Mouse (Mus musculus) spleen, adult 2 months (tissue): ENCODE results near the gene Hspa5. TPM values are rescaled to one million over a fixed set of nuclear protein-coding genes. Genes with fewer than 3 reads are reported as not detected.
A peak's percentile ranks its signal among the peaks of the same experiment; 100 is the strongest.
"Not testable (repeated sequence)": the region's sequence is repeated elsewhere in the genome, so short reads cannot be mapped to it uniquely, and the experiment has no call there.

Source experiments
- DNase-seq, 2 experiments: peaks; one replicate each; pipeline versions ENCODE4 v3.0.0 to v3.0.0-alpha.2; 2012 to 2021; ENCODE audit warnings: low spot score in 2 of 2, low read depth in 1 of 2
- H3K27ac ChIP-seq: fragments of 200-500 bp; 2 replicates; pipeline ENCODE4 v1.5.1; 2012; ENCODE audit warnings: low read length, inconsistent platforms; ENCODE audit not compliant: insufficient read depth
- H3K27me3 ChIP-seq: fragments of 200-500 bp; 2 replicates; pipeline ENCODE4 v1.6.1; 2012; ENCODE audit warnings: mild to moderate bottlenecking, moderate library complexity, low read length, inconsistent platforms; ENCODE audit not compliant: control insufficient read depth, insufficient read depth
- H3K36me3 ChIP-seq: fragments of 200-500 bp; 2 replicates; pipeline ENCODE4 v1.6.1; 2012; ENCODE audit warnings: mild to moderate bottlenecking, low read length, inconsistent platforms; ENCODE audit not compliant: control insufficient read depth, insufficient read depth
- H3K4me1 ChIP-seq: fragments of 200-500 bp; 2 replicates; pipeline ENCODE4 v1.6.1; 2011; ENCODE audit warnings: inconsistent platforms; ENCODE audit not compliant: control insufficient read depth, insufficient read depth, insufficient read length
- H3K4me3 ChIP-seq: fragments of 200-500 bp; 2 replicates; pipeline ENCODE4 v1.5.1; 2011; ENCODE audit warnings: mild to moderate bottlenecking, inconsistent platforms; ENCODE audit not compliant: insufficient read depth, insufficient read length; ENCODE audit errors: extremely low read depth
- CTCF ChIP-seq: fragments of 200-500 bp; IDR thresholded peaks from 2 replicates; pipeline ENCODE4 v1.5.1; 2011; ENCODE audit warnings: mild to moderate bottlenecking, inconsistent platforms; ENCODE audit not compliant: insufficient read depth, insufficient read length, insufficient replicate concordance; ENCODE audit errors: extremely low read depth
- POLR2A ChIP-seq: fragments of 200-500 bp; IDR thresholded peaks from 2 replicates; pipeline ENCODE4 v1.6.1; 2011; ENCODE audit warnings: low read depth, low read length, inconsistent platforms
- WGBS: fragments of 180-500 bp; shearing (Covaris S2); methylation state at CpG from one replicate; pipeline ENCODE4 v1.1.7; 2018; 5-methylcytosine and 5-hydroxymethylcytosine counted together
- polyA plus RNA-seq: library from polyadenylated mRNA; depleted of rRNA; stranded (reverse); fragments of >200 nt; gene quantifications from 2 replicates; pipeline ENCODE4 v1.2.3, GENCODE M21; 2012

Gene Hspa5
- polyA plus RNA-seq, 1 experiment = 723 TPM

DNA sequence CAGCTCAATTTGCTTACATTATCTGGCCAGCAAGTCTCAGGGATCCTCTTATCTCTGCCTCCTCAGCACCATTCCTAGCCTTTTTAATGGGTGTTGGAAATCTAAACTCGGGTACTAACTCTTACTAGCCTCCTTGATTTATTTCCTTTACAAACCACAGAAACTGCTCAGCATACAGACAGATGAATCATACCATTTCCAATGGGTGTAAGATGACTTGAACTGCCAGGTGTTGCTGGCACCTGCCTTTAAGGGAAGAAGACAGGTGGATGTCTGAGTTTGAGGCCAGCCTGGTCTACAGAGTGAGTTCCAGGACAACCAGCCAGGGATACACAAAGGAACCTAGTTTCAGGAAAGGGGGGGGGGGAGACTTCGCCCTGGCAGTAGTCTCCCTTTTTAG, 36.3 kb downstream of the Hspa5 start:
- TF ChIP-seq CTCF = no peak
- no peak for TF ChIP-seq POLR2A
- peaks cover 2% of the 10 kb centered on the region; the same call in 1 of the 2 replicates for H3K4me1 ChIP-seq
- no peak for DNase-seq
- WGBS = 53% methylated on average over 2 of the region's 2 CpGs
- H3K27ac ChIP-seq = no peak overlapping the region
- peaks cover 25% of the 10 kb centered on the region for H3K36me3 ChIP-seq
- H3K4me3 ChIP-seq = no peak overlapping the region
- H3K27me3 ChIP-seq = no peaks in the 10 kb centered on the region

DNA sequence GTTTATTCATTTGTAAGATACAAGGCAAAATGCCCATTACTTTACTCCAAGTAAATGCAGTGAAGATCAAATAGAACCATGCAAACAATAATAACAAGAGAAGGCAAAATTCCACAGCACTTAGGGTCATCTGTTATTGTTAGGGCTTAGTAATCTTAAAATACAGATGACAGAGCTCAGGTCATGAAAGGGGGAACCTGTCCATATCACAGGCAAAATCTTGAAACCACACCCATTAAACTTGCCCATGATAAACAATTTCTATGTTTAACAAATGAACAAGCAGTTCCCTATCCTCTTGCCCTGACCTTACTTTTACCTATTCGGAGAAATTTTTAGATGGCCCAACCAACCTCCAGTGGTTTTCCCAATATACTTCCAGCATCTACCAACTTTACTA, 37.8 kb downstream of the Hspa5 start:
- WGBS = 86% methylated on average over 1 of the region's 1 CpGs
- no peak for DNase-seq
- Histone ChIP-seq H3K27ac (no peak overlapping the region), H3K4me1 (peaks cover 2% of the 10 kb centered on the region; the same call in 1 of the 2 replicates), H3K27me3 (no peaks in the 10 kb centered on the region), H3K36me3 (peaks cover 33% of the 10 kb centered on the region), H3K4me3 (no peak overlapping the region)
- no peak for TF ChIP-seq POLR2A
- TF ChIP-seq CTCF = no peak

DNA sequence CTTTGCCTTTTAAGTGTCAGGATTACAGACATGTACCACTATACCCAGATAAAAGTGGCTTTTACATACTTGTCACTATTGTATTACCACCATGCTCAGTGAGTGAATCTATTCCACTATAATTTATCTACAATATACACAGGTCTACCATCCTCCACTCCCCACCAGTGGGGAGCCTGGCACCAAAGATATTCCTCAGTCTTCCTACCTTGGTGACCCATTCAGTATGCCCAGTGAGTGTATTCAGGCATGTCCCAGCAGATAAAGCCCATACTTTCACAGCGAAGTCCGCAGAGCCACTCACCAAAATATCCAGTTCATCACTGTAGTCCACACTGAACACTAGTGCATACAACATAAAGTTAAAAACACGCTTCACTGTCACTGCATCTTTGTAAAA, 39.0 kb downstream of the Hspa5 start:
- no peak for TF ChIP-seq POLR2A
- no peak for TF ChIP-seq CTCF
- Histone ChIP-seq H3K36me3 (peaks cover 28% of the 10 kb centered on the region), H3K27ac (no peak overlapping the region), H3K27me3 (no peaks in the 10 kb centered on the region), H3K4me3 (no peak overlapping the region), H3K4me1 (peaks cover 2% of the 10 kb centered on the region; the same call in 1 of the 2 replicates)
- DNase-seq = no peak
- WGBS = 90% methylated on average over 3 of the region's 3 CpGs

DNA sequence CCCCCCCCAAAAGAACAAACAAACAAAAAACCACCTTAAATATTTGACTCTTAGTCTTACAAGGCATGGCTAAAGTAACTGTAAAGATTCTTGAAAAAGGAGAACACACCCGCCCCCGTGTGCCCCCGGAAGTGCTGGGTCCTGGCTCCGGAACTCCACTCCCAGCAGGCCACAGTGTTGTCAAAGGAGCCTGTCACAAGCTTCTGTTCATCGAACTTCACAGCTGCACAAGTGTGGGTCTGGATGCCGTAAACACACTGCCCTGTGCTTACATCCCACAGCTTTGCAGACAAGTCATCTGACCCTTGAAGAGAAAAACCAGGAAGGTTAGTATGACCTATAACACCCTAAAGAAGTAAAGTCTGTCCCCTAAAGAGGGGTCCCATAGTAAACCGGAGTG, 40.9 kb downstream of the Hspa5 start:
- H3K4me1 ChIP-seq = no peaks in the 10 kb centered on the region; the same call in 1 of the 2 replicates
- no peak overlapping the region for H3K4me3 ChIP-seq
- H3K27ac ChIP-seq = no peak overlapping the region
- WGBS = 75% methylated on average over 7 of the region's 7 CpGs
- H3K27me3 ChIP-seq = no peaks in the 10 kb centered on the region
- DNase-seq = no peak
- TF ChIP-seq POLR2A (no peak), CTCF (no peak)
- H3K36me3 ChIP-seq = peaks cover 30% of the 10 kb centered on the region

DNA sequence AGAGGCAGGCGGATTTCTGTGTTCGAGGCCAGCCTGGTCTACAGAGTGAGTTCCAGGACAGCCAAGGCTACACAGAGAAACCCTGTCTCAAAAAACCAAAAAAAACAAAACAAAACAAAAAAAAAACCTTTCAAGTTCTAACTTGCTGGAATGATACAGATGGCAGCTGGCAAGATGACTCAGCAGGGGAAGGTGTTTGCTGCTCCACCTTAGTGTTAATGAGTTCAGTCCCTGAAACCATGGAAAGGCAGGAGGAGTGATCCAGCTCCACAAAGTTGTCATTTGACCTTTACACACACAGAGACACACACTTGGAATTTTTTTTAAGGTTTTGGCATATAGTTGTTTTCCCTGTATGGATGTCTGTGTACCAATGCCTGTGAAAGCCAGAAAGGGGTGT, 44.1 kb downstream of the Hspa5 start:
- H3K4me3 ChIP-seq, H3K27ac ChIP-seq, DNase-seq, H3K4me1 ChIP-seq, H3K27me3 ChIP-seq: not testable (repeated sequence)
- 93% methylated on average over 2 of the region's 2 CpGs for WGBS
- peaks cover 27% of the 10 kb centered on the region for H3K36me3 ChIP-seq

DNA sequence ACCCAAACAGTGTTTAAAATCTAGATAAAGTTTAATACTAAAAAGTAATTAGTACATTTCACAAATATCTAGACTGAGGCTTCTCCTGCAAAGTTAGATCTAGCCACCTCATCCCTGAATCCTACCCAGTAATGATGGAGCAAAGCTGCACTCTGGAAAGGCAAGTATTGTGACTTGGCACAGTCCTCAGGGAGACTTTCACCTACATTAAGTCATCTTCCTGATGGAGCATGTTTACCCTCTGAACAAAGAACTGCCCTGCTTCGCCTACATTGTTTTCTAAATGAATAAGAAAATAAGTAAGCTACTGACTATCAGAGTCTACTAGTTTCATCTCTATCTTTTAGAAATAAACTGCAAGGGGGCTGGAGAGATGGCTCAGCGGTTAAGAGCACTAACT, 46.7 kb downstream of the Hspa5 start:
- H3K36me3 ChIP-seq = peaks cover 22% of the 10 kb centered on the region
- DNase-seq = no peak
- H3K27ac ChIP-seq = no peak overlapping the region
- TF ChIP-seq POLR2A (no peak), CTCF (no peak)
- no peak overlapping the region for H3K4me3 ChIP-seq
- no peaks in the 10 kb centered on the region for H3K4me1 ChIP-seq
- H3K27me3 ChIP-seq = no peaks in the 10 kb centered on the region
- 94% methylated on average over 2 of the region's 2 CpGs for WGBS

DNA sequence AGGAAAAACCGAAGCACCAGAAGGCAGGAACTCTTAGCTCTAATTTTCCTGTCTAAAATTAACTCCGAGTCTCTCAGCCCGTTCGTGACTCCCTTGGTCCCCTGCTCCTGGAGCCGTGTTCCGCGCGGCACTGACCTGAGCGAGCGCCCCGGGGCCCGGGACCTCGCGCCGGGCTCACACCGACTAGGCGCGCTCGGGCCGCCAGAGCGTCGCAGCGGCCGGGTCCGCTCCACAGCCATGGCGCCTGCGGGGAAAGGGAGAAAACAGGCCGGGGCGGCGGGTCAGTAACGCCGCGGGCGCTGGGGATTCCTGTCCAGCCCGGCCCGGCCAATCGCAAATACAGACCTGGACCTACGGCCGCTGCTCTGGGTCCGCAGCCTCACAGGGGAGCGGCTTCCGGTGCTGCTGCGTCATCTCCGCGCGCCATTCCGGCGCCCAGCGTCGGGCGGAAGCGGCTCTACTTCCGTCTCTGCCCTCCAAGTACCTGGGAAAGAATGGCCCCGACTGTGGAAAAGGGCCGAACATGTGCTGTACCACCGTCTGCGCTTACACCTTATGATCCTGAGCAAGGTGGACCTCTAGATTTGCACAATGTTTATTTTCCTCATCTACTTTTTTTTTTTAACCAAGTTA, 54.2 kb downstream of the Hspa5 start, which contains the start of gene Fbxw2:
Gene Fbxw2 (minus strand): TSS at position 485 of the 633 bp plus-strand sequence.
- TF ChIP-seq CTCF (no peak), POLR2A (peak; percentile 55)
- peak within 1 kb of the TSS; percentile 62 for H3K27ac ChIP-seq
- no peaks in the 10 kb centered on the region; the same call in 1 of the 2 replicates for H3K4me1 ChIP-seq
- H3K36me3 ChIP-seq = peaks cover 7% of the 10 kb centered on the region
- peak within 1 kb of the TSS; percentile 79 for H3K4me3 ChIP-seq
- H3K27me3 ChIP-seq = no peaks in the 10 kb centered on the region
- WGBS = under 1% methylated on average over 57 of the region's 57 CpGs
- peak; percentile 69 to 88 for DNase-seq
